Mouse (Mus musculus) mature B cell (primary cell): ENCODE results near the gene Slc44a5.
"Not testable (repeated sequence)": the region's sequence is repeated elsewhere in the genome, so short reads cannot be mapped to it uniquely, and the experiment has no call there.

Experiments used
- in situ Hi-C: fragments of 300-500 bp; cut with MboI; formaldehyde crosslinking; loops from 2 replicates; pipeline ENCODE4 v1.14.3; 2019

Slc44a5 gene

DNA sequence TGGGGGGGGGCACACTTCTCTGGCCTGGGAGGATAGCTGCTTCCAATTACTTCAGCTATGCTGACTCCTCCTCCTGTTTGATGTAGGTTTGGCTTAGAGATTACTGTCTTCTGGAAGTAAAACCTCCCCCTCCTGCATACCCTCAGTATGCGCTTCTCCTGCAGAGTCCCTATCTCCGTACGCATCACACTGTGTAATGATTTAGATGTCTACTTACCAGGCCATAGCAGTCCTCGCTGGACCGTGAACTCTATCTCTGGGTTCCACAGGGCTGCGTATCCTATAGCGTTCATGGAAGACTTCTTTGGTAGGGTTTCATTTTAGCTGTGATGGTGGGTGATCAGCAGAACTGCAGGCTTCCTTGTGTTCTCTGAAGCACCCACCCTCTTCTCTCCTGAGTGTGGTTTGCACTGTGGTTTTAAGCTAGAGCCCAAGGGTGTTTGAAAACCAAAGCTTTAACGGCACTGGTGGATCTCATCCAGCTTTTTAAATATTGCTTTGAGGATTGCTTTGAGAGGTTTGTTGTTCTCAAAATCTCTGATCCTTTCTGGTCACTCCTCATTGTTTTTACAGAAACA is 120.6 kb downstream of the Slc44a5 start:
- in situ Hi-C loops = no loop called here

DNA sequence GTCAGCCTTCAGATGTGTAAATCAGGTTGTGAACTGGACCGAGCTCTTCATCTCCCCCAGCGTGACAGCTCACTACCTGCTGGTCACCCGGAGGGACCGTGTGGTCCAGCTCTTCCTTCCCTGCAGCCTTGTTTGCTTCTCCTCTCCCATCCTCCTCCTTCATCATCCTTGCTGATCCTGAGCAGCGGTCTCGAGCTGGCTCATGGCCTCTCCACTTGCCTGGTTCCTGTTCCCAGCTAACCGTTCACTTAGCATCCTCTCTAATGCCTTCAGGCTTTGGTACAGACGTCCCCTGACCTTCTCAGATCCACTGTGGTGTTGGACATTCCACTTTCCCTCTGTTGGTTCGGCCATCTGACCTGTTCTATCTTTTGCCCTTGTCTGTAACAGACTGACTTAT is 128.4 kb downstream of the Slc44a5 start:
- in situ Hi-C loops = no loop called here

DNA sequence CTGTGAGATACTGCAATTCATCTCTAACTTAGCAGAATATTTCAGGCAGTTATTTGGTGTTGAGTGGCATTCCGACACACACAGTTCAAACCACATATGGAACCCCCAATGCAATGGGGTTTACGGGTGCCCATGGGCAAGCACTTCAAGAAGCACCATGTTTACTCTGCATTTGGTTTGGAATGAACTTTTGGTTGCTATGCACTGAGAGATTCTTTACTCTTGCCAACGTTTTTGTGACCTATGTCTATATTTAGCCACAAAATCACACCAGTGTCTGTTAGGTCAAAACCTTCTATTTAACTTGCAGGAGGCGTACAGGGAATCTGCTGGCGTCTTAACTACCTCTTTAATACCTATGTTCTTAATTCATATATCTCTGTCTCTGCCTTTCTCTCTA is 137.3 kb downstream of the Slc44a5 start:
- in situ Hi-C loops = no loop called here

DNA sequence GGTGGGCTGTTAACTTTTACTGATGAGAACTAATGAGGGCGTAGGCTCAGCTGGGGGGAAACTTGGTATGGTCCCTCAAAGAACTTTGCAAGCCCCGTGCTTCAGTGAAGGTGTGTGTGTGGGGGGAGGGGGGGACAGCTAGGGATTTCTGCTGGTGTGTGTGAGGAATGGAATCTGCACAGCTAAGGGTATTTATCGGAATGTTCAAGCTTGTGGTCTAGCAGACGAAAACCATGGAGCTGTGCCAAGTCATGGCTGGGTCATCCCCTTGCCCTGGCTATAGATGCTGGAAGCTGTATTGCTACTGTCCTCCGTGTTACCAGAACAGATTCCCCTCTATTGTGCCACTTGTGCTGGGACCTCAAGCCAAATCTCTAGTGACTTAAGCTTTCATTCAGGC is 138.0 kb downstream of the Slc44a5 start:
- in situ Hi-C loops = no loop called here

DNA sequence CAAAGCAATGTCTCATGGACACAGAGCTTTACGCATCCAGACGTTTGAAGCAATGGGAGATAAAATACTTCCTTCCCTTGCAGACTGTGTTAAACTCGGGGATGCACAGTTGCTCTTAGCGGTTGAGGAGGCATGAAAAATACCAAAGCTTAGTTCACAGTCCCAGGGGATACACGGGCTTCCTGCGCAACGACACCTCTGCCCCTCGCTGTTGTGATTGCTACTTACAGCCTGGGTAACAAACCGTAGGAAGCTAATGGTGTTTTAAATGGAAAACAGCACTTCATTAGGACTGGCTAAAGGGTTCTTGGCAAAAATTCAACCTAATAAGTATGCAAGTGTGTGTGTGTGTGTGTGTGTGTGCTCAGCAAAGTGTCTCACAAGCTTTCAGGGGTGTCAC is 141.8 kb downstream of the Slc44a5 start:
- in situ Hi-C loops = no loop called here

DNA sequence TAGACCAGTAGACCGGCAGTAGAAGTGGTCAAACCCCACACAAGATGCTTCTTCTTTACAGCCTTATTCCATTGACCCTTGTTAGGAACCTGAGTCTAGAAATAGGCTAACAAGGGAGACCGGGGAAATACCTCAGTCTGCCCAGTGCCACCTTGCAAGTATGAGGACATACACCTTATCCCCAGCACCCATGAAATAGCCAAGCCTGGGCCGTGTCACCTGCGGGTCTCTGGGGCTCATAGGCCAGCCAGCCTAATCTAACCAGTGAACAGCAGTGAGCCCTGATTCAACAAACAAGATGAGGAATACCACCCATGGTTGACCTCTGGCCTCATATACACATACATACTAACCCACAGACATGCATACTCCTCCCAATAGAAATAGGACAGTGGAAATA is 142.2 kb downstream of the Slc44a5 start:
- in situ Hi-C loops = no loop called here

DNA sequence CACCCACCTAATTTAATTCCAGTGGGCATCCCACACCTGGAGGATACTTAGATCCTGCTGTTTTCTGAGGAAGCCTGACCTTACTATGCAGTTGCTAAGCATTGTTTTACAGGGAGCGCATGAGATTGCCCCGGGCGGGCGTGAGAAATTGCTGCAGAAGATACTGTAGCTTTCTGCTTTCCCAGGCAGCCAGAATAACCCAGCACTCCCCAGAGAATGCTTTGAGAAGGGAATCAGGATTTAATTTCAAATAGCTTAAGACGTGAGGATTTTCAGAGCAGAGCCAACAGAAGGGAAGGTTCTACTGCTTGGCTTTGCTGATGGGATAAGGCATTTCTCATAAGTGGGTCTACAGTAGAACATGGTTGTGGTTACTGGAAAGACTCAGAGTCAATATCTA is 142.8 kb downstream of the Slc44a5 start:
- in situ Hi-C loops = no loop called here

DNA sequence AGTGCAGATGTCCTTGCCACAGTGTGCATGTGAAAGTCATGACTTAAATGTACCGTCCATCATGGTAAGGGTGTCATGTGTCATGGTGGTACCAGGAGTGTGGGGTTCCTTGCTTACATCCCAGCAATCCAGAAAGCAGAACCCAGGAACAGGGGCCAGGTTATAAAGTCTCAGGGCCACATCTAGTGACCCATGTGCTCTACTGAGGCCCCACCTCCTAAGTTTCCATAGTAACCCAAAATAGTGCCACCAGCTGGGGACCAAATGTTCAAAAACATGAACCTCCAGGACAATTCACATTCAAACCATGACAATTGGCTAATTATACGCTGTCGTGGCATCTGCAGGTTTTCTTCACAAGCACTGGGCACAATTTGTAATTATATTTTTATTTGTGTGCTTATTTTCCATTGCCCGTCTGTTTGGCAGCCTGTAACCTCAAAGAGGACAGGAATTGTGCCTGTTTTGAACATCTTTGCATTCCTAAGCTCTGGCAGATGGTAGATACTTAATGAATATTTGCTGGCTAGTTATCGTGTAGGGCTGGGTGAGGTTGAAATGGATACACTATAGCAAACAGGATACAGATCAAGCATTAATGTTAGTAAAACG is 145.9 kb downstream of the Slc44a5 start:
- in situ Hi-C loops = no loop called here

DNA sequence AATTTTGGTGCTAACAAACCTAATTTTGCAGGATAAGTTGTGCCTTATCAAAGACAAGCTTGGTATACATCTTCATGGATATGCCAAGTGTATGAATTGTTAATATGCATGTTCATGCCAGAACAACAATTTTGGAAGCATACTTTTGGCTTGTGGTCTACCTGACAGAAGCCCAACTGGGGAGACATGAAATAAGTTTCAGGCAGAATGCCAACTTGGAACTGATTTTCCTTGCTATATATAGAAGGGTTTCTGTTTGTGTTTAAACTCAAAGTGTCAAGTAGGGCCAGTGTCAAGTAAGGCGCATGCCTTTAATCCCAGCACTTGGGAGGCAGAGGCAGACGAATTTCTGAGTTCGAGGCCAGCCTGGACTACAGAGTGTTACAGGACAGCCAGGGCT is 149.3 kb downstream of the Slc44a5 start:
- in situ Hi-C loops = no loop called here

DNA sequence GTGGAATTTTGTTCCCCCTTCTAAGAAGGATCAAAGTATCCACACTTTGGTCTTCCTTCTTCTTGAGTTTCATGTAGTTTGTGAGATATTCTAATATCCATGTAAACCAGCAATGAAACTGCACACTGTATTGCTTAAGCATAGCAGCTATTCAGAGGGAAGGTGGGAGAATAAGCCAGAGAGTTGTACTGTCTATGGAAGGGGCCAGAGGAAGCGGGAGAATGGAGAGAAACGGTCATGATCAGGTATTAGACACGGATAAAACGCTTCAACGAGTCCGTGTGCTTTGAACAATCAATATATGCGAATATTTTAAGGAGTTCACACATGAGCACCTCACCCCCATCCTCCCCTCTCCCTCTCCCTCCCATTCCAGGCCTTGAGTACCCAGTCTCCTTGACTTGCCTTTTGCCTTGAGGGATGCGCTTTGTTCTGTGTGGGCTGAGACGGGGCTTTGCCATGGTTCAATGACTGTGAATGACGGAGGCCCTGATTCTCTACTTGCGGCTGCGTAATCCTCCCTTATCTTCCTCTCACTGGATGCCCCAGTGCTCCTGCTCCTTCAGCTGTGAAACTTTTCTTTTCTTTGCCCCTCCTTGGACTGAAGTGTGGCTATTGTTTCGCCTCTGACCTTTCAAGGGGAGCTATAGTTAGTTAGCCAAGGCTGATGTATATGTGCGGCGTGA is 151.8 kb downstream of the Slc44a5 start:
- in situ Hi-C loops = no loop called here

DNA sequence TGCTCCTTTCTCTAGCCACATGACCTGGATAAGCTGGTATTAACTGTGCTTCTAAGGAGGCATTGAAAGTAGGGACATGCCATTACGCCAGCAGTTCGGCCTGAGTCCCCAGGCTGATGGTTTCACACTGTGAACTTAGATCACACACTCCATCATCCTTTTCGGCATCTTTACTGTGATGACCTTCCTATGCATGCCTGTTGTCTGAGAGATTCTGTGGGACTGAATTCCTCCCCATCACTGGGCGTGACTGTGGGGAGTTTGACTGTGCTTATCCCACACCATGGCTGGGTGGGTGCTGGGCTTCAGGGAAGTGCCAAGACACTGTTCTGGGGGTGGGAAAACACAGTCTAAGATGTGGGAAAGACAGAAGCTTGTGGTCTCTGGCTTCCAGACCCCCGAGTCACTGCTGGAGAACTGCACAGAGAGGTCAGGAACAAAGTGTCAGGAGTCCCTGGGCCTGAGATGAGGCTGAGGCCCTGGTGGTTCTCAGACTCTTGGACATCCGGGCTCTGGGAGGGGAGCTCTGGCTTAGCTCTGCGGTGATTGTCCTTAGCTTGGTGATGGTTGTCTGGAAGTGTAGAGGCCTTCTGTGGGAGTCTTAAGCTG is 152.6 kb downstream of the Slc44a5 start:
- in situ Hi-C loops = no loop called here

DNA sequence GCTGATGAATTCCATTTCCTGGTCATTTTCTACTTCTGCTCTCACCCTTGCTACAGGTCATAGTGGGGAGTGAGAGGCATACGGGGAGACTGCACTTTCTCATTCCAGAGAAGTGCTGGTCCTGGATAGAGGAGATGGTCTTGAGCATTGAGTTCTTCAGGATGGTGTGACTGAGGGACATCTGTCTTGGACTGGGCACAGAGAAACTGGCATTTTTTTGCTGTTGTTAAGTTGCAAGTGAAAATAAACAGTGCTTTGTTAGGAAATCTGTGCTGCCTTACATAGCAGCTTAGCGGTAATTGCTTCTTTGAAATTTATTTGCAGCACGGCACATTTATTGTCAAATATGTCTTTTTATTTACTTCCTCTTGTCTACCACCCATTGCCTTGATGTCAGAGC is 154.0 kb downstream of the Slc44a5 start:
- in situ Hi-C loops = no loop called here

DNA sequence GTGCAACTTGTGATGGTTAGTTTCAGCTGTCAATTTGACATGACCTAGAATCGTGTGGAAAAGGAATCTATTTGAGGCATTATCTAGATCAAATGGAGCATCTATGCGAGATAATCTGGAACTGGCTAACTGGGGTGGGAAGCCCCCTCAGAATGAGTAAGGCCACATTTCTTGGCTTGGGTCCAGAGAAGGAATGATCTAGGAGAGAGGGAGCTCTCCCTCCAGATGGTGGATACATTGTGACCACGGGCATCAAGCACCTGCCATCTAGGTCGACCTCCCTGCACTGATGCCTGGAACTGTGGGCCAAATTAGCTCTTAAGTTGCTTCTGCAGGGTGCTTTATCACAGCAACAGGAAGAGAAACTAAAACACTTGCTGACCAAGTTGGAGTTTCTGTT is 155.8 kb downstream of the Slc44a5 start:
- in situ Hi-C loops = no loop called here

DNA sequence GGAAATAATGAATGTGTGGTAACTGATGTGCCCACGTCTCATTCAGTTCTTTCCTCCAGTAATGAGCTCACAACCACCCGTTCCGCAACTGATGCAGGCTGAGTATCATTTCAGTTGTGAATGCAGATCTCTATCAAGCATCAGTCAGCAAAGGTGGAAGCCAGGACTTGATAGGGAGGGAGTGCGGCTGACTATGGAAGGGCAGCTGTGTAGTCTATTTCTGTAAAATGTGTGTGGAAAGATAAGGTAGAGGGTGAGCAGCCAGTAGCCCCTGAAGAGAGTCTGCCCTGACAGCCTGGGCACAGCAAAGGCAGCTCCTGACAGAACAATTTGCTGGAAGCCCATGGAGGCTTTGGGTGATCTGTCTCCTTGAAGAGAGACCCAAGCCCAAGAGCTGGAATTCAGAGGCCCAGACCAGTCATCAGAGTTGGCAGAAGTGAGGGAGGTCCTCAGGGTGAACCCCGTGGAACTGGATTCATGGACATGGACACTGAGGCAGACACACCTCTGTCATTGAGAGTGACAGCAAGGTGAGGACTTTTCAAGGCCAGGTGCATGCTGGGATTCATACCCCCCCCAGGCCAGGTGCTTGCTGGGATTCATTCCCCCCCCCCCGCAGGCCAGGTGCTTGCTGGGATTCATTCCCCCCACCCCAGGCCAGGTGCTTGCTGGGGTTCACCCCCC is 157.3 kb downstream of the Slc44a5 start:
- in situ Hi-C loops = no loop called here

DNA sequence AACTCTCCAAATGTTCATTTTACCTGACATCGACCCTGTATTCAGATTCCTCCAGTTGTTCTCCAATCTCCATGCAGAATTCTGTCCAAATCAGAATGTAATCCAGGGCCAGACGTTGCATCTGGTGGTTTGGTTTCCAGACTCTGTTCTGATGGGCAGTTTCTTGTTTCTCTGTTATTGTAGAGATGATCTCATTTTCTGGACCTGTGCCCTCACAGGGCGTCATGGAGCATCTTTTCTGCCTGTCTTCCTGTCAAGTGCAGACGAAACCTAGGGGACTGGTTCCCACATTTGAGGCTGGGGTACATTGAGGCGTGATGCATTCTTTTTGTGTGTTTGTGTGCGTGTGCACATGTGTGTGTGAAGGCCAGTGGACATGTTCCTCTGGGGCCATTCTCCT is 160.8 kb downstream of the Slc44a5 start:
- in situ Hi-C loops = no loop called here

DNA sequence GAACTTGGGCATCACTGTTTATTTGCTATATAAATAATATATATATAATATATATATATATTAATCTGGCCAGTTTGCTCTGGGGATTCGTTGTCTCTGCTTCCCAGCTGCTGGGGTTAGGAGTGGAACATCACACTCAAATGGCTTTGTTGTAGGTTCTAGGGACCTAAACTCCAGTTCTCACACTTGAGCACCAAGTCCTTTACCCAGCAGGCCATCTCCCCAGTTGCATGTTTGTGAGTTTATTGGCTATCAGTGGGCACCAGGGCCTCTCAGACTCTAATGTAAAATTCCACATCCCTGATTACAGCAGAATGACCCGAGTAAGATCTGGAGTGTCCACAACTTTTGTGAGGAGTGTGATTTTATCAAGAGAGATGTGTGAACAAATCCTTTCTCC is 161.5 kb downstream of the Slc44a5 start:
- in situ Hi-C loops = no loop called here

DNA sequence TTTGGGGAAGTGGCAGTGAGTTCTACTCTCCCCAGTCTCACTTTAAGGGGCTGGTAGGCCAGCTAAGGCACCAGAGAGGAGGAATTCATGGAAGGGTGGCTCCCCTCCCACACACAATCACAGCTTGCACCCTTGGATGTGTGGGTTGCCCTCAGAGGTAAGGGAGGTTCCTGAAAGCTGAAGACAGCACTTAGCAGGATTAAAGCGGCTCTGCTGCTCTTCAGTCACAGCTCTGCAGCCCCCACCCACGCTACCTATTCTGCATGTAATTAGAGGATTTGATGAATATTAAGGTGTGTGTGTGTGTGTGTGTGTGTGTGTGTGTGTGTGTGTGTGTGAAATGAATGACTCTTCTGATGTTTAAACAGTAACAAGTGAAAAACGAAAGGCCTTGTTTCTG is 163.3 kb downstream of the Slc44a5 start:
- in situ Hi-C loops = no loop called here

DNA sequence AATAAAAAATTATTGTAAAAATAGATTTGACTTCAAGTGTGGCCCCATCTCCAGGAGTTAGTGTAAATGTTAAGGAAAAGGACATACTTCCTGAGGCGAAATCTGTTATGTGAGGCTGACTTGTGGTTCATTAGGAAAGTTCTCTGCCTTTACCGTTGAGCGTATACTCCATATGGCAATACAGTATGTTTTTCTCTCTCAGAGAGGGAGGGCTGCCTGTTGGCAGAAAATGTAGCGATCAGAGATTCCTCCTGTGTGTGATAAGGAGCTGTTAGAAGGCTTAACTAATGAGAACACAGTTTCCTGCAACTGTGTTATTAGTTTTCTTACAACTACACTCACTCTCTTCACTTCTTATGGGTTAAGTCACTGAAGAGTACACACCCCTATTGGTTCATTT is 168.1 kb downstream of the Slc44a5 start:
- in situ Hi-C loops = no loop called here

DNA sequence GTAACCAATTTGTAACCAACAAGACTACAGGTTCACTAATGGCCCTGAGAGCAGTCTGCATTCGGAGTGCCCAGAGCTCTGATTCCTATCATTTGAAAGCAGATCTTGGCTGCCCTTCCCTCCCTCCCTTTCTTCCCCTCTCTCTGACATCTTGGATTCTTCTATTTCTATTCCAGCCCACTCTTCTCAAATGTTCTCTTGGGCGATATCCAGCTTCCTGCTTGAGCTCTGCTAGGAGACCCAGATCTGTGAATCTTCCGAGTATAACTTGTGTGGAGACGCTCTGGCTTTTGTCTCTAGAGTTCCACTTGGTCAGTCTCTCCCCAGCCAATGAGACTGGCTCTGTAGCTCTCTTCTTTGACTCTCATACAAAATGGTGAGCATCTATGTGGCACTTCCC is 169.4 kb downstream of the Slc44a5 start:
- in situ Hi-C loops = no loop called here

DNA sequence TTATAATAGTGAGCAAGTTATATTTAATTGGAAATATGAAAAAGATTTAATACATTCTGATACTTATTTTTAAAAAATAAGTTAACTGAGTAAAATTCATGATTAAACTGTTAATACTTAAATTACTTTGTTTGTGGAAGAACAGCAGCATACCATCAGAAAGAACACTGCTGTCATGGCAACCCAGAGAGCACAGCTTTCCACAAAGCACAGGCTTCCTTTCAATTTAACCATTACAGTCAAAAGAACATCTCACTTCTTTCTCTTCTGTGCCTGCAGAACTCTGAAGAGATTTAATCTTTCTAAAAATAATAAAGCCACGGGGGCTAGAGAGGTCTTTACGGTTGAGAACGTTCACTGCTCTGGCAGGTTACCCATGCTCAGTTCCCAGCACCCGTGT is 172.5 kb downstream of the Slc44a5 start:
- in situ Hi-C loops = no loop called here

DNA sequence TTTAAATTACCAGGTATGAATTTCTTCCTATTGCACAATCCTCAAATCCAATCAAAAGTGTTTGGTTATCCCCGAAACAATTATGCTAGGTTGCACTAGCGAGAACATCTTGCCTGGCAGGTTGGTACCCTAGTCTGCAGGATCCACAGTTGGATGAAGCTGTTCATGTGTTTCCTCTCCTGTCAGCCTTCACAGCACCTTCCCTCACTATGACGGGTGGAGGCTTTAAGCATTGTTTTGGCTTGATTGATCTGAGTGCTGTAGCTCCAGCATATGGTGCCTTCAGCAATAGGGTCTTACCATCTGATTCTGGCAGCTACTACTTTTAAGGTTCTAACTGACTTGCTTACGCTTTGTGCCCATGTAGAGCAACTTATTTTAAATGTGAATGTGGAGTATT is 176.5 kb downstream of the Slc44a5 start:
- in situ Hi-C loops = no loop called here

DNA sequence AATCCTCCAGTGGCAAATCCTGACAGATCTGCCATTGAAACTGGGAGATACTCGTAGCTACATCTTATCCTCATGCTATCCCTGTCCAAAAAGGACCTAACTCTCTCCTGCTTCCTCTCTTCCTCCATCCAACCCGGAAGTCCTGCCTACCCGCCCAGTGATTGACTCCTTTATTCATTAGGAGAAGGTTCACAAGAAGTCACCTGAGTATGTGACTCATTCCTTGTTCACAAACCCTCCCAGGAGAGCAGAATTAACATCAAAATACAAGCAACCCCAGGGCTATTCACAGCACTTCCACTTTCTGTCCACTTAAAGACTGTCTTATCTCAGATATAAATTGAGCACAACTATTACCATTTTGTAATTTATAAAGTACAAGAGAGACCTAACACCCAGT is 180.3 kb downstream of the Slc44a5 start:
- in situ Hi-C loops = not testable (repeated sequence)

DNA sequence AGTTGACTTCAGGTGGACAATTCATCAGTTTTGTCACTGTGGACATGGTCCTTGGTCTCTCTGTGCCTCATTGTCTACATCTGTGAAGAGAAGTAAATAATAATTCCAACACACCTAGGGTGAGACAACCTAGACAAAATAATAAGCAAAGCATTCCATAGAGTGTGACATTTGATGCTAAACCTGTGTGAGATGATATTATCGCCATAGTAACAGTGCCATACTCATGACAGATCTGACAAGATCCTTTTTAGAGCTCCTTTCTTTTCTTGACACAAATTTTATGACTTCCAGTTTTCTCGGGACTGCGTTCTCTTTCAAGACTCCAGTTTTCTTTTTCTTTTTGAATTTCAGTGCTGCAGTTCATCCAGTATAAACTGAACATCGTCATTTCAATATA is 192.6 kb downstream of the Slc44a5 start:
- in situ Hi-C loops = no loop called here
